Mouse (Mus musculus): ENCODE results near the gene Gm49336.
A peak's percentile ranks its signal among the peaks of the same experiment; 100 is the strongest.

Gm49336 gene

GRCm38 (mm10) chr14:60251281-60252003 is at the start of gene Gm49336, which contains the start of gene Nupl1:
Gene Gm49336 (minus strand): TSS chr14:60251507.
Gene Nupl1 (minus strand): TSS chr14:60251431.
- peak; percentile 97 to 98 for DNase-seq (ENCODE audit: low spot score in 2 of 2)

DNA sequence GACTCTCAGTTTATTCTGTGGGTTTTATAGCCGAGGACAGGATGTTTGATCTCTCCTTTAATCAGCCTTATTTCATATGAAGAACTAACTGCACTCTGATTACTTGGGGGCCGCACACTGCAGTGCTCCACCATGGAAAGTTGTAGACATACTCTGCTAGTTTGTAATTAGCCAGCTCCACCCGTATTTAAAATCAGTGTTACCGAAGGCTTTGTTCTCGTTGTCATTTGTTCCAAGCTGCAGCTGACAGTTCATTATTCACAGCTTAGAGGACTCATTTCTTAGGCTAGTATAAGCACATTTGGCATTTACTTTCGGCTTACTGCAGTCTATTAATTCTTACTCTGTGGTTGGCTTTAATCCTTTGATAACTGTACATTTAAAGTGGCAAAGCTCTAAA is 49.7 kb upstream of the Gm49336 start:
- DNase-seq (ENCODE audit: low spot score in 2 of 2): no peak

DNA sequence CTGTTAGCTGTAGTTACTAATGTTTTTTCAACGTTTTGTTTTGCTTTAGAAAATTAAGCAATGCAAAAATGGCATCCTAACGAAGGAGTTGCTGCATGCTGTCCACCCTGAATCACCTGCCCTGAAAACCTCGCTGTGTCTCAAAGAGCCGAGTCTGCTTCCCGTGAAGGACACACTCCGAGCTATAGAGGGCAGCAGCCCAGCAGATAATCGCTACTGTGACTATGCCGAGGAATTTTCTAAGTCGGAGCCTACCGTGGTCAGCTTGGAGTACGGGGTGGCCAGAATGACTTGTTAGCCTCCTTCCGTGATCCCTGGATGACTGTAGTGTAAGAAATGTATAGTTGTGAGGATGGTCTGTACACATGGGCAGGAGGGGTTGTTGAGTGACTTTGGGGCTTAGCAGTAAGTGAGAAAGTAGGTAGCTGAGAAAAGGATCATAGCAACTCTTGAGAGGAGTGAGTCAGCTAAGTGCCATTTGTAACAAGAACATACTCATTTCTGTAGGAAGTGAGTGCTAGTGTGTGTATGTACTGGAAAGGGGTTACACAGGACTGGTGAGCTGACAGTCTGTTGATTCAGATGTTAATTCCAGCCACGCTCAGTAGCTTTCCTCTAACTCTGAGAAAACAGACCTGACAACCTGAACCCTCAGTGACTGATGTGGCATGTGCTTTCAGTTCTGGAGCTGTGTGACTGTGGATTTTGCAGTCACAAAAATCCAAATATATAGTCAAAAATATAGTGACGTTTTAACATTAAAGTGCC is 49.1 kb upstream of the Gm49336 start:
- DNase-seq (ENCODE audit: low spot score in 2 of 2): no peak

DNA sequence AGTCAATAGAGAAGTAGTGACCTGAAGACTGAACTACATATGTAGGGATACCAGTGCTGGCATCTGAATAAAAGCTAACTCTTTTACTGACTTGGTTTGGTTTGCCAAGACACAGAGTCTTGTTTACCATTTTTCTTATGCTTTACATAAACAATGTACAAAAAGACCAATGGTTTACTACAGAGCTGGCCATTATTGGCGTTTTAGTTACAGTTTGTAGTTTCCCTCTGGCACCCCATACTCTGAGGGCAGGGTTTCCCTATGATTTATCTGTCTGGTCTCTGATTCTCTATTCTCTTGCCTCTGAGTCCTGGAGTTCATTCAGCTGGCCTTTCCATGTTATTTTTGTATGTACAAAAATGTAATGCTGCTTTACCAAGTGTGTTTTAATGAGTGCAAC is 44.2 kb upstream of the Gm49336 start:
- DNase-seq (ENCODE audit: low spot score in 2 of 2): no peak

- no peak for DNase-seq (ENCODE audit: low spot score in 2 of 2)
These were observed 39.1 kb upstream of the Gm49336 start for GRCm38 (mm10) chr14:60290363-60290762.

DNA sequence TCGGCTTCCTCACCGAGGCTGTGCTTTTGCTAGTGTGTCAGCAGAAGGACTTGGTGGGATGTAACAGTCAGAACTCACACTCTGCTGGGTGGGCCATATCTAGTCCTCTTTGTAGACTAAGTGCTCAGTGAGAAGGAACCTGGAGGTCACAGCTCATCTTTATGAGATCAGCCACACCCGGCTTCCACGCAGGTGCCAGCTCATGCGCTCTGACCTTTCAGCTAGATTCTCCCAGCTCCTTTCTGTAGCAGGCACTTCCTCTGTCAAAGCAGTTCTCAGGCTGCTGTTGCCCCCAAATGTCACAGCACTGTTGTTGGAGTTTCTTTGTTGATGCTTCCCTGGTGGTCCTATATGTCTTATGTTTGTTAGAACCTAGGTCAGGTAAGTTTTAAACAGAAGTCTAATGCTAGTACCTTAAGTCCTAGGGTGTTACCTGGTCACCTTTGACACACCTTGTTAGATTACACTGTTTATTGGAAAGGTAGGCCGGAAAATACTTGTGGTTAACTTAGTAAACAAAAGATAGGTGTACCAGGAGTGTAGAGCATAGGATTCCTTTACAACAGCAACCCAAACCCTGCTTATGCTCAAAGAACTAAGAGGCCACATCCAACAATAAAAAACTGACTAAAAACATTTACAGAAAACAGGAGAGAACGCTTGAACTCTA is 35.0 kb upstream of the Gm49336 start:
- DNase-seq (ENCODE audit: low spot score in 2 of 2): no peak

GRCm38 (mm10) chr14:60275301-60276276 is 24.3 kb upstream of the Gm49336 start:
- no peak for DNase-seq (ENCODE audit: low spot score in 2 of 2)

DNA sequence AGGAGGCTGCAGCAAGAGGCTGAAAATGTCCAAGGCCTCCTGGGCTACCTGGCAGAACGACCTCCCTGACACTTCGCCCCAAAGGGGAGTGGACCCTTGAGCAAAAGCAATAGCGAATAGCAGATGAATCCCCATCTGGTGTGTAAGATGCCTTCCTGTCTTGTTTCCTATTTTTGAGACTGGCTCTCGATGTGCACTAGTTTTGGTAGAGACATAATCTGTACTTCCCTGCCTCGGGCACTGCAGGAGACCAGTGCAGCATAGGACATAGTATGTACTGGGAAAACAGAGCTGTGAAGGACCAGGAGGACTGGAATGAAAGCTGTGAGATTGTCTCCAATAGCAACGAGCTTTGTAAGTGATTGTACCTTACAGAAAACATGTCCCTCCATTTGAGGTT is 22.0 kb upstream of the Gm49336 start:
- no peak for DNase-seq (ENCODE audit: low spot score in 2 of 2)

GRCm38 (mm10) chr14:60269333-60269732 is 18.0 kb upstream of the Gm49336 start:
- DNase-seq (ENCODE audit: low spot score in 2 of 2): peak in 1 of 2 experiments; percentile 27

DNA sequence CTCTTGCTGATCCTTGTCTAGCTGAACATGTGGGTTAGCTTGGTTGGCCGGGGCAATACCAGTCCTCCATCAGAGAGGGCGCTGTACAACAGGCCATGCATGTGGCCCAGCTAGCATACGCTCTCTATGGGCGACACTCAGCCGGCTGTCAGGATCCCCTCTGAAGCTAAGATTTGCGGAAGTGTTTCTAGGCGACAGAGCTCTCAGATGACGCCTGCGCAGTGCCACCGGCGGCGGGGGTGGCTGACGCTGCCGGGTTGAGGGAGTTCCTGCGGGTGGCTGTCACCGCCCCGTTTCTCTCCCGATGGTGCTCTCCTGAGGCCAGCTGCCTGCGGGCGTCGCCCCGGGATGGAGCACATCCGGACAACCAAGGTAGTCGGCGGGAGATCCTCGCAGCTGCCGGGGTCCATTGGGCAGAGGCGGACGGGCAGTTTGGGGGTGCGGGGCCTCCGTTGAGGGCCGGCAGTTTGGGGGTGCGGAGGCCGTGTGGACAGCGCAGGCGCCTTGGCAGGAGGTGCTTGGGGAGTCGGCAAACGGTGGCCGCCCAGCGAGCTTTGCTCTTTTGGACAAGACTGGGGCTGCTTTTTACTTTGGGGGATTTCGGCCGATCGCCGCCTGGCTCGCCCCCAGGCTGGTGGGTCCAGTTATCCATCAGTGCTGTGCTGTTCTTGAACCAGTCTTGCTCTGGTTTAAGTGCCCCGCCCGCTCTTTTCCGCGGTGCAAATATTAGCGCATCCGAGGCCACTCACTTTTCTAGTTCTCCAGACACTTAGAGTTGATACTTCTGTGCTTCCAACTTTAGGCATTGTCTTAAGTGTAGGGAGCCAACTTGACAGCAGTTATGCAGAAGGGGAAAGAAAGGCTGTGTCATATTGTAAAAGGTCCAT is 13.9 kb upstream of the Gm49336 start, which contains the start of gene Mtmr6:
Gene Mtmr6 (plus strand): TSS at position 239 of the 887 bp plus-strand sequence.
- peak; percentile 93 to 96 for DNase-seq (ENCODE audit: low spot score in 2 of 2)

DNA sequence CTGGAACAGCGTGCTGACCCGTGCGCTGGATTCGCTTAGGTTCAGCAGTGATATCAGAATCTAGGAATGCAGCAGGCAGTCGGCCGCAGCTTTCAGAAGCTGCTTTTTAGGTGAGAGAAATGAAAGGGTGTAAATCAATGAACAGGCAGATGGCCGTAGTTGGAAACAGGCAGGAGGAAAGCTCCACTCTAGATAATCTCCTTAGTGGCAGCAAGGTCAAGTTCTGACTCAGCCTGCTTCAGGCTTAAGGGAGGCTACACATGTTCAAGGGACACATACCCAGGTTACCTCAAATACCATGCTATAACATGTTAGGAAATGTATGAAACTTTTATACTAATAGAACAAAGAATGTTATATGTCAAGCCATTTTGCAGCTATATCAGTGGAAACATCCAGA is 11.0 kb upstream of the Gm49336 start:
- DNase-seq (ENCODE audit: low spot score in 2 of 2): no peak

DNA sequence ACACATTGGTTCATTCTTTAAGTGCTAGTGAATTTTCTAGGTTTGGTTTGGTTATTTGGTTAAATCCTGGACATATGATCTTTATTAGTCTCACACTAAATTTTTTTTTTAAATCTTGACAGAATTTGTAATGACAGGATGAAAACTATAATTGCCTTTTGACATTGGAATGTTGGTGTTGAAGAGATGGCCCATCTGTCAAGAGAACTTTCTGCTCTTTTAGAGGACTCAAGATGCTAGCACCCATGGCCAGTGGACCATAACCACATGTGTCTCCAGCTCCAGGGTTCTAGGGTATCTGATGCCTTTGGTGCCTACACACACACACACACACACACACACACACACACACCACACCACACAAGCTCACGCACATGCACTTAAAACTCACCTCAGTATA is 6.5 kb upstream of the Gm49336 start:
- DNase-seq (ENCODE audit: low spot score in 2 of 2): peak in 1 of 2 experiments; percentile 23

- DNase-seq (ENCODE audit: low spot score in 2 of 2): peak in 1 of 2 experiments; percentile 37
These were observed 5.8 kb upstream of the Gm49336 start for GRCm38 (mm10) chr14:60257101-60257500.

GRCm38 (mm10) chr14:60256356-60256755 is 5.0 kb upstream of the Gm49336 start:
- DNase-seq (ENCODE audit: low spot score in 2 of 2): peak in 1 of 2 experiments; percentile 31

DNA sequence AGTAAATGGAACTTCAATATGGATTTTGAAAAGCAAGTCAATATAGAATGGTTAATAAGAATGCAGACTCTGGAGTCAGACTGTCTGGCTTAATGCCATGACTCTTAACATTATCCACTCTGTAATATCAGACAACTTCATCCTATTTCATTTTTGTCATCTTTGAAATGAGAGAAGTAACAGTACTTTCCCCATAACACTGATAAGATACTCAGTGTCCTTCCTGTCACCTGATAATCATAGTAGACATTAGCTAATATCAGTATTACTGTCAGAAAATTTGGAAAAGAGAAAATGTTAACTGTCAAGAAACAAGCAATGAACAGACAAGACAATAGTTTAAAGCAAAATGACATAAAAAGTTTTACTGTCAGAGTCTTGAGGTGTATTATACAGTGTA is 3.5 kb upstream of the Gm49336 start:
- no peak for DNase-seq (ENCODE audit: low spot score in 2 of 2)

DNA sequence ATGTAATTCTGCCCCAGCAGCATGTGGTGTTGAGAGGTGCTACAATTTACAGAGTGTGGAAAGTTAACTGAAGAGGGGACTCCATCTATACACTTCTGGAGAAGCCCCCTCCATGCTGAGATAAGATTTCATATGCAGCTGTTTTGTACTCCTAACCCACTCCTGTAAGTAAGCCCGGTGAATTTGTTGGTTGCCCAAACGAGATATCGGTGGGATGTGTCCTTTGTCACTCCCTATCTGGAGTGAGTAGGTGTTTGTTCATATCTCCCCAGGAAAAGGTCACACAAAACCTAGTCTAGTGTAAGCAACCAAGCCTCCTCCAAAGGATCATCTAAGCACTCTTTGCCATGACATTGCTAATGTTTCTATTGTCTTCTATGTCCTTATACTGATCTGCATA is 2.2 kb upstream of the Gm49336 start:
- peak in 1 of 2 experiments; percentile 45 for DNase-seq (ENCODE audit: low spot score in 2 of 2)

GRCm38 (mm10) chr14:60252004-60253000 is 995 bp upstream of the Gm49336 start:
- peak in 1 of 2 experiments; percentile 52 for DNase-seq (ENCODE audit: low spot score in 2 of 2)

GRCm38 (mm10) chr14:60250879-60251278 is 428 bp downstream of the Gm49336 start:
- DNase-seq (ENCODE audit: low spot score in 2 of 2): no peak

GRCm38 (mm10) chr14:60250366-60250765 is 941 bp downstream of the Gm49336 start:
- DNase-seq (ENCODE audit: low spot score in 2 of 2): no peak

All from spleen, postnatal 4 days (tissue).